Mouse (Mus musculus): ENCODE results near the gene Cacna2d2.

DNA sequence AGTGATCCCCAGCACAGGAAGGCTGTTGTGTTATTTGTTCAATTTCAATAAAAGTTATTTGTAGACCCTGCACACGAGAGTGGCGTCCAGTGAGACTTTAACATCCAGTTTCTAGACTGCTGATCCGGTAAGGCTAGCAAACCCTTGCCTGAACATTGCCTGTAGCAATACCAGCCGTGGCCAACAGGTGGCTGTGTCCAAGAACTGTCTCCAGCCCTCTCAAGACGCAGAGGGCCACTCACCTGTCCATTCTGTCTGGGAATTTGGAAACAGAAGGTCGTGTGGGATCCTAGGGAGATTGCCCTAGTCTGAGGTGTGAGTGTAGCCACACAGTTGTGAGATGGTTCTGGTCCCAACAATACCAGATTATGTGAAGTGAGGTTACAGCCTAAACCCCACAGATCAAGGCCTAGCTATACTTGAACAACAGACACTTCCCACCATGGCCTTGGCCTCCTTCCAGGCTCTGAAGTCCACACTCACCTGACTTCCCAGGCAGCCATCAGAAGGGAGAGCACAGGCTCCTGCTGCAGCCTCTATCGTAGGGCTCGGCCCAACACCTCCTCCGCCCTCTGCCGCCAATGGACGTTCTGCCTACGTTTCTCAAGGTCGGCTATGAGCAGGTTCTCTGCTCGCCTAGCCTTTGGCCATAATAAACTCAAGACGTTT lies 166.8 kb downstream of the Cacna2d2 start:
- peak; percentile 70 to 96 (median 70) for TF ChIP-seq CTCF (IDR thresholded peaks at IDR 0.05 in 2 of 3, conservative IDR thresholded peaks at IDR 0.05 in 1 of 3; ENCODE audit: control insufficient read depth in 1 of 3, insufficient read depth in 1 of 3, low read depth in 2 of 3, low read length in 3 of 3, poor library complexity in 1 of 3, severe bottlenecking in 1 of 3)
- no peak; a peak in 1 of 4 replicates for TF ChIP-seq POLR2A (IDR thresholded peaks at IDR 0.05; ENCODE audit: control insufficient read depth in 1 of 2, insufficient read depth in 1 of 2, low read depth in 1 of 2, low read length in 2 of 2, poor library complexity in 1 of 2)
- TF ChIP-seq EP300 (IDR thresholded peaks at IDR 0.05; ENCODE audit: low read depth in 1 of 2, low read length in 2 of 2), result no peak; a peak in 1 of 4 replicates
- no peak for TF ChIP-seq NRF1 (IDR thresholded peaks at IDR 0.05; ENCODE audit: insufficient read depth, low read depth, low read length, poor library complexity, severe bottlenecking)
- 0 out of 2 replicates have a peak, but pooled peaks have one; percentile 13 for TF ChIP-seq HCFC1 (IDR thresholded peaks at IDR 0.05; ENCODE audit: low read depth, low read length)
- no peak for TF ChIP-seq ZC3H11A (IDR thresholded peaks at IDR 0.05; ENCODE audit: low read depth, low read length)
- TF ChIP-seq GABPA (IDR thresholded peaks at IDR 0.05; ENCODE audit: low read depth, low read length), result no peak
